Mouse (Mus musculus): ENCODE data around the gene Slc19a3. TPM values are rescaled to one million over a fixed set of nuclear protein-coding genes. Genes with fewer than 3 reads are reported as not detected.

Gene Slc19a3
- polyA plus RNA-seq, 1 experiment from 2014 or later = 1.5 TPM

DNA sequence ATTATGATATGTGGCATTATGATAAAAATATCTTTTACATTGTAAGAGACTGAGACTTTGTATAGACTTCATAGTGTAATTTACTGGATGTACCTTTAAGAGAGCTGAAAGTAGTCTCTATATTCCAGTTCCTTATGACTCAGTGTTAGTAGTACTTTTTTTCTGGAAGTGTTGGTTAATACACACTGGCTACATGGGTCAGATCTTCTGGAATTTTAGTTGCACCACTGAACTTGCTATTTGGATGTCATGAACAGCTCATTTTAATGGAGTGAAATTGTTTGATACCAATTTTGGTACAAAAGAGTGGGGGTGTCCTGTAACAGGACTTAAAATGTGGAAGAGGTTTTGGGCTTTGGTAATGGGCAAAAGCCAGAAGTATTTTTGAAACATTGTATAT lies 60.4 kb downstream of the Slc19a3 start:
- no peak for ATAC-seq (ENCODE audit: low FRiP score, low TSS enrichment)

DNA sequence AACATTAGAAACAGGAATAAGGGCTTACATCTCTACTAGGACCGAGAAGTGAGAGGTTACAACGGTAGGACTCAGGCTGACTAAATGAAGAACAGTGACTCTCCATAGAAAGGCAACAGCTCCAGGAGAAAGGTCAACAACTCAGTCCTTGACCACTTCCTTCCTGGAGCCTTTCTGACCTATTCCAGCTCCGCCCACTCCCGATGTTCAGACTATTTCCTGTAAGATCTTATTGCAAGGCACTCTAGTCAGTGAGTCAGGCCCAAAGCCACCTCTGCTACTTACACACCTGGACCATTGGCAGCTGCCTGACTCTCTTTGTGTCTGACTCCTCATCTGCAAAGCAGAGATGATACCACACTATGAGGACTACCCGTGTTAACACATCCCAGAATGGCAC lies 62.5 kb downstream of the Slc19a3 start:
- Histone ChIP-seq H3K9ac (replicated peaks; ENCODE audit: low read length) (no peak overlapping the region), H3K4me3 (ENCODE audit: low read length) (no peak overlapping the region), H3K9me3 (ENCODE audit: low read length) (no peaks in the 10 kb centered on the region), H3K27me3 (ENCODE audit: insufficient read depth, low read length) (no peaks in the 10 kb centered on the region), H3K4me1 (ENCODE audit: insufficient read depth, low read length) (no peaks in the 10 kb centered on the region), H3K4me2 (replicated peaks; ENCODE audit: low read depth, low read length) (no peak overlapping the region), H3K27ac (ENCODE audit: low read length) (no peak overlapping the region), H3K36me3 (ENCODE audit: insufficient read depth, low read length) (no peaks in the 10 kb centered on the region)
- no peak for ATAC-seq (ENCODE audit: low FRiP score, low TSS enrichment)
- 82% methylated on average over 5 of the region's 5 CpGs for WGBS

More for the DNA sequence above, 60.4 kb downstream of the Slc19a3 start:
- H3K27me3 ChIP-seq (ENCODE audit: insufficient read depth, low read length) = no peaks in the 10 kb centered on the region
- H3K4me2 ChIP-seq (replicated peaks; ENCODE audit: low read depth, low read length) = no peak overlapping the region
- no peak overlapping the region for H3K9ac ChIP-seq (replicated peaks; ENCODE audit: low read length)
- no peaks in the 10 kb centered on the region for H3K4me1 ChIP-seq (ENCODE audit: insufficient read depth, low read length)
- no peak overlapping the region for H3K4me3 ChIP-seq (ENCODE audit: low read length)
- H3K27ac ChIP-seq (ENCODE audit: low read length) = no peak overlapping the region
- H3K9me3 ChIP-seq (ENCODE audit: low read length) = no peaks in the 10 kb centered on the region
- H3K36me3 ChIP-seq (ENCODE audit: insufficient read depth, low read length) = no peaks in the 10 kb centered on the region

DNA sequence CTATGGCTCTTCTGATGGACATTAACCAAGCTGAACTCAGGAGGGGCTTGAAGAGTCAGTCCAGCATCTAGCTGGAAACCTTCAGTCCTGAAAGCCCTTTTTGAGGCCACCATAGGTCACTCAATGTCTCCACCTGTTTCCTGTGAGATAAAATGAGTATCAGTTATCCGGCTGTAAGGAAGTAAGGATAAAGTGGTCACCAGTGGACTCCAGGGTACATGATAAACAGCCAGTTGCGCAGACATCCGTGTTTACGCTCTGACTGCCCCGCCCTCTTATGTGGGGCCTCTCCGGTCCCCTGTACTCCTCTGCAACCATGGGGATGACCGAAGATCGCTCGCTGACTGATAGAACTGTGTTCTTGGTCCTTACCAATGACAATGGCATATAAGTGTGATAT lies 63.9 kb downstream of the Slc19a3 start:
- H3K4me2 ChIP-seq (replicated peaks; ENCODE audit: low read depth, low read length) = no peak overlapping the region
- H3K27ac ChIP-seq (ENCODE audit: low read length) = no peak overlapping the region
- WGBS = 79% methylated on average over 9 of the region's 9 CpGs
- no peaks in the 10 kb centered on the region for H3K4me1 ChIP-seq (ENCODE audit: insufficient read depth, low read length)
- no peak overlapping the region for H3K4me3 ChIP-seq (ENCODE audit: low read length)
- no peak for ATAC-seq (ENCODE audit: low FRiP score, low TSS enrichment)
- H3K27me3 ChIP-seq (ENCODE audit: insufficient read depth, low read length) = no peaks in the 10 kb centered on the region
- H3K9me3 ChIP-seq (ENCODE audit: low read length) = no peaks in the 10 kb centered on the region
- H3K36me3 ChIP-seq (ENCODE audit: insufficient read depth, low read length) = no peaks in the 10 kb centered on the region
- H3K9ac ChIP-seq (replicated peaks; ENCODE audit: low read length) = no peak overlapping the region

DNA sequence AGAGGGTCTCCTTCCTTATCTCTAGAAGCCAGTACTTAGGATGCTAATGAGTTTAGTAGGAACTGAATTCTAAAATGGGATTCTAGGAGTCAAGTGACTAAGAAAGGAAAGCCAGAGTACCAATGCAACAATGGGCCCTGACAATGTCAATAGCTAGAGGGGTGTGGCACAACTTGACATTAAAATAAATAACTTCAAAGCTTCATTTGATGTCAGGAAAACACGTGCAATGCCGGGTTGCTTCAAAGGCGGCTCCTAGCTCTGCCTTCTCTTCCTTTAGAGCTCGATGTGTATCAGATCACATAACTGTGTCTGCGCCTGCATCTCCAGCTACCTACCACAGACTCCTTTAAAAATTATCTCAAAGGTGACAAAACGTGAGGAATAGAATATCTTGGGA lies 64.3 kb downstream of the Slc19a3 start:
- ATAC-seq (ENCODE audit: low FRiP score, low TSS enrichment) = no peak
- no peaks in the 10 kb centered on the region for H3K4me1 ChIP-seq (ENCODE audit: insufficient read depth, low read length)
- no peaks in the 10 kb centered on the region for H3K36me3 ChIP-seq (ENCODE audit: insufficient read depth, low read length)
- H3K27me3 ChIP-seq (ENCODE audit: insufficient read depth, low read length) = no peaks in the 10 kb centered on the region
- H3K27ac ChIP-seq (ENCODE audit: low read length) = no peak overlapping the region
- H3K9me3 ChIP-seq (ENCODE audit: low read length) = no peaks in the 10 kb centered on the region
- no peak overlapping the region for H3K4me2 ChIP-seq (replicated peaks; ENCODE audit: low read depth, low read length)
- H3K9ac ChIP-seq (replicated peaks; ENCODE audit: low read length) = no peak overlapping the region
- WGBS = 62% methylated on average over 6 of the region's 6 CpGs
- H3K4me3 ChIP-seq (ENCODE audit: low read length) = no peak overlapping the region

DNA sequence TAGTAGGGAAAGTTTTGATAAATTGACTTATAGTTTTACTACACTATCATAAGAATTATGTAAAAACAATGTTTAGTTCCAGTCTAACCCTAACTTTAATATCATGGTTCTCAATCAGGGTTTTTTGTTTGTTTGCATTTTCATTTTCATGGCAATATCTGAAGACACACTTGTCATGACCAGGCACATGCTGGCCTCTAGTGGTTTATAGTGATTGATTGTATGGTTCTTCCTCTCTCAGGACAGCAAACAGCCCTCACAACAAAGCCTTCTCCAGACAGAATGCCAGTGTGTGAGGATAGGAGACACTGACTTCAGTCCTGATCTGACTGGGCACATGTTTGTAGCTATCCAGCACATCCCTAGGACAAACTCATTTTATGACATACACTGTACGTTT lies 65.0 kb downstream of the Slc19a3 start:
- Histone ChIP-seq H3K9me3 (ENCODE audit: low read length) (no peaks in the 10 kb centered on the region), H3K27ac (ENCODE audit: low read length) (no peak overlapping the region), H3K4me2 (replicated peaks; ENCODE audit: low read depth, low read length) (no peak overlapping the region), H3K36me3 (ENCODE audit: insufficient read depth, low read length) (no peaks in the 10 kb centered on the region), H3K4me3 (ENCODE audit: low read length) (no peak overlapping the region), H3K4me1 (ENCODE audit: insufficient read depth, low read length) (no peaks in the 10 kb centered on the region), H3K9ac (replicated peaks; ENCODE audit: low read length) (no peak overlapping the region), H3K27me3 (ENCODE audit: insufficient read depth, low read length) (no peaks in the 10 kb centered on the region)
- WGBS = 74% methylated on average over 1 of the region's 1 CpGs
- no peak for ATAC-seq (ENCODE audit: low FRiP score, low TSS enrichment)

DNA sequence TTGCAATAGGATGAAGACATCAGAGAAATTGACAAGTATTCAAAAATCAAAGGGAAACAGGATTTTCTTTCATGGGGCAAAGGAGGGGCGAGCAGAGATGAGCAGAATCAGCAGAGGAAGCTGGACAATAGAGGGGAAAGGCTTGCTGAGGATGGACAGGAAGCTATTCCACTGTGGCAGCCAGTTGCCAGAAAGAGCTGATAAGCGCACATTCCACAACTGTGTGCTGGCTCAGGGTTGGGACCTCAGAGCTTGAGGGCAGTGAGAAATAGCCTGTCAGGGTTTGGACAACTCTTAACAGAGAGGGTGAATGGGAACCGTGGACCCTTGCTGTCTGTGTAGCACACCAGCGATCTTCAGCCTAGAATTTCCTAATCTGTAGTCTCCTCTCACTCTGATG lies 66.2 kb downstream of the Slc19a3 start:
- no peaks in the 10 kb centered on the region for H3K36me3 ChIP-seq (ENCODE audit: insufficient read depth, low read length)
- H3K4me1 ChIP-seq (ENCODE audit: insufficient read depth, low read length) = no peaks in the 10 kb centered on the region
- H3K27me3 ChIP-seq (ENCODE audit: insufficient read depth, low read length) = no peaks in the 10 kb centered on the region
- ATAC-seq (ENCODE audit: low FRiP score, low TSS enrichment) = peak; percentile 61; the same call in 1 of the 2 replicates
- H3K9me3 ChIP-seq (ENCODE audit: low read length) = no peaks in the 10 kb centered on the region
- H3K27ac ChIP-seq (ENCODE audit: low read length) = no peak overlapping the region
- no peak overlapping the region for H3K4me3 ChIP-seq (ENCODE audit: low read length)
- H3K4me2 ChIP-seq (replicated peaks; ENCODE audit: low read depth, low read length) = no peak overlapping the region
- no peak overlapping the region for H3K9ac ChIP-seq (replicated peaks; ENCODE audit: low read length)
- WGBS = 50% methylated on average over 4 of the region's 4 CpGs

DNA sequence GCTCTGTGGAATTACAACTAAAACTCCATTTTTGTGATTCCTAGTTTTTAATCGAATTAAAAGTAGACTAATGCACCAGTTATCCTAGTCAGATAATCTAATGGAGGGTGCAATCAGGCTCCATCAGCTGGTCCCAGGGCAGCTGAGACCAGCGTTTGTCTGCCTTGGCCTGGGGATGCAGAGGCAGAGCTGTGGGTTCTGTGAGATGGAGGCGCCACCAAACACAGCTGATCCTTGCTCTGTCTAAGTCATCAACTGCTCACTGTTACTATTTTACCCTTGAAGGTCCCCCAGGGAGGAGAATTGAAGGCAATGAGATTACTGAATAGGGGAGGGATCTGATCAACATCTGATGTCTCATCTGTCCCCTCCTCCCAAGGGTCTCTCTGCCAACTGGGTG lies 71.8 kb downstream of the Slc19a3 start:
- no peak for ATAC-seq (ENCODE audit: low FRiP score, low TSS enrichment)
- Histone ChIP-seq H3K4me3 (ENCODE audit: low read length) (no peak overlapping the region), H3K9me3 (ENCODE audit: low read length) (no peaks in the 10 kb centered on the region), H3K9ac (replicated peaks; ENCODE audit: low read length) (no peak overlapping the region), H3K36me3 (ENCODE audit: insufficient read depth, low read length) (no peaks in the 10 kb centered on the region), H3K27me3 (ENCODE audit: insufficient read depth, low read length) (no peaks in the 10 kb centered on the region), H3K4me1 (ENCODE audit: insufficient read depth, low read length) (no peaks in the 10 kb centered on the region), H3K4me2 (replicated peaks; ENCODE audit: low read depth, low read length) (no peak overlapping the region), H3K27ac (ENCODE audit: low read length) (no peak overlapping the region)
- WGBS = 70% methylated on average over 3 of the region's 3 CpGs

Other genes with a start within 250 kb of the Slc19a3 start
- gene Agfg1, start 199.0 kb downstream of the Slc19a3 start, polyA plus RNA-seq (2015; fragmentation: Nextera tagmentation; extraction: Ambion mirVana) = 28.0 and 28.2 TPM in 2 replicates
- not detected in 2 replicates for gene A030005L19Rik, start 125.1 kb downstream of the Slc19a3 start, polyA plus RNA-seq (2015; fragmentation: Nextera tagmentation; extraction: Ambion mirVana)
- gene A030014E15Rik, start 113.5 kb downstream of the Slc19a3 start, polyA plus RNA-seq (2015; fragmentation: Nextera tagmentation; extraction: Ambion mirVana) = not detected in 2 replicates
- gene Gm6217, start 107.0 kb downstream of the Slc19a3 start, polyA plus RNA-seq (2015; fragmentation: Nextera tagmentation; extraction: Ambion mirVana) = not detected in 2 replicates
- not detected in 2 replicates for gene A030003K21Rik, start 95.1 kb downstream of the Slc19a3 start, polyA plus RNA-seq (2015; fragmentation: Nextera tagmentation; extraction: Ambion mirVana)
- gene Gm7544, start 82.4 kb downstream of the Slc19a3 start, polyA plus RNA-seq (2015; fragmentation: Nextera tagmentation; extraction: Ambion mirVana) = not detected in 2 replicates
- not detected in 2 replicates for gene Gm47955, start 78.2 kb downstream of the Slc19a3 start, polyA plus RNA-seq (2015; fragmentation: Nextera tagmentation; extraction: Ambion mirVana)
- not detected in 2 replicates for gene Gm47959, start 37.9 kb downstream of the Slc19a3 start, polyA plus RNA-seq (2015; fragmentation: Nextera tagmentation; extraction: Ambion mirVana)
- not detected in 2 replicates for gene Krtap28-10, start 4.0 kb upstream of the Slc19a3 start, polyA plus RNA-seq (2015; fragmentation: Nextera tagmentation; extraction: Ambion mirVana)
- gene Gm47969, start 6.5 kb upstream of the Slc19a3 start, polyA plus RNA-seq (2015; fragmentation: Nextera tagmentation; extraction: Ambion mirVana) = not detected in 2 replicates
- not detected in 2 replicates for gene A030005K14Rik, start 20.9 kb upstream of the Slc19a3 start, polyA plus RNA-seq (2015; fragmentation: Nextera tagmentation; extraction: Ambion mirVana)
- gene Krtap28-13, start 22.5 kb upstream of the Slc19a3 start, polyA plus RNA-seq (2015; fragmentation: Nextera tagmentation; extraction: Ambion mirVana) = not detected in 2 replicates
- 0.63 and 0.92 TPM in 2 replicates for gene Ccl20, start 78.3 kb upstream of the Slc19a3 start, polyA plus RNA-seq (2015; fragmentation: Nextera tagmentation; extraction: Ambion mirVana)
- gene Daw1, start 121.3 kb upstream of the Slc19a3 start, polyA plus RNA-seq (2015; fragmentation: Nextera tagmentation; extraction: Ambion mirVana) = 0.18 and 0.44 TPM in 2 replicates